Mouse (Mus musculus) urinary bladder, postnatal 0 days (tissue): ENCODE results near the gene Rpp40. TPM values are rescaled to one million over a fixed set of nuclear protein-coding genes. Genes with fewer than 3 reads are reported as not detected.

Source experiments
- polyA plus RNA-seq: library from polyadenylated mRNA; unstranded; fragments of >200 nt; fragmentation: Nextera tagmentation; extraction: Ambion mirVana; gene quantifications from 2 replicates; pipeline ENCODE4 v1.2.1, GENCODE M21; 2015

Gene Rpp40
- polyA plus RNA-seq, result 10.8 and 10.9 TPM in 2 replicates

DNA sequence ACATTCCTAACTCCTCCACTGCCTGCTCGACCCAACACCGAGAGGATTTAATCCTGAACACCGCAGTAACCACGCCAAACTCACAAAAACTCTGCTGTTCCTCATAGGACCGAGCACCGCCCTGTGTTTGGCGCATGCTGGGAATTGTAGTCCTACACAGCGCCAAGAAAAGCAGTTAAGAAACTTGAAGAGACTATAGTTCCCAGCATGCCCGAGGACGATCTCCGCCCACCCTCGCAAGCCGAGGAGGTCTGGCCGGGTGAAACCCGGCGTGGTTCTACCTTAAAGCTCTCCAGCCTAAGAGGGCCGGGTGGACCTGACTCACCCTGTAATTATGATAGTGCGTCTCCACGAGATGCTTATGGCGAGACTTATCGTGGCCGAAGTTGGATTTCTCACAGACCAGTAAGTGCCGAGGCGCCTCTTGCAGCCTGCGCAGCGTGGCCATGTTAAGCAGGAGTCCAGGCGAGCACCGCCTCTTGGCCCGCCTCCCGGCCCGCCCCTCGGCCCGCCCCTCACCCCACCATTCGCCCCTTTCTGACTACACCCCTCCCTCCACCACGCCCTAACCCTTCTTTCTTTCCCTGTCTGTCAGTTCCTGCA lies at the start of gene Rpp40:
Rpp40 (minus strand) TSS at position 481 of the 603 bp plus-strand sequence.

Other genes with a start within 250 kb of the Rpp40 start
- 6.9 and 8.0 TPM in 2 replicates for gene Cdyl, start 246.5 kb downstream of the Rpp40 start, polyA plus RNA-seq
- gene Ppp1r3g, start 52.5 kb upstream of the Rpp40 start, polyA plus RNA-seq, result 0.72 and 1.1 TPM in 2 replicates
- gene Fars2, start 211.1 kb upstream of the Rpp40 start, polyA plus RNA-seq, result 33.8 and 36.8 TPM in 2 replicates
- 15.3 and 16.0 TPM in 2 replicates for gene Lyrm4, start 211.2 kb upstream of the Rpp40 start, polyA plus RNA-seq